Mouse (Mus musculus): Measurements from ENCODE around the gene Tgds. TPM values are rescaled to one million over a fixed set of nuclear protein-coding genes. Genes with fewer than 3 reads are reported as not detected.
A peak's percentile ranks its signal among the peaks of the same experiment; 100 is the strongest.

Gene Tgds
- 36.7 and 38.1 TPM in 2 replicates for polyA plus RNA-seq (2015; fragmentation: Nextera tagmentation; extraction: Ambion mirVana)

- Histone ChIP-seq H3K27ac (peak within 1 kb of the TSS; percentile 49; the same call in 1 of the 2 replicates), H3K4me1 (peaks cover 16% of the 10 kb centered on the region), H3K4me2 (peak within 1 kb of the TSS; percentile 86), H3K9me3 (replicated peaks) (no peaks in the 10 kb centered on the region; the same call in 1 of the 2 replicates), H3K9ac (peak within 1 kb of the TSS; percentile 70), H3K27me3 (no peaks in the 10 kb centered on the region), H3K36me3 (peaks cover 20% of the 10 kb centered on the region), H3K4me3 (replicated peaks) (peak within 1 kb of the TSS; percentile 78)
- WGBS, result under 1% methylated on average over 28 of the region's 28 CpGs
- ATAC-seq (replicated peaks; ENCODE audit: low FRiP score), result peak; percentile 83
Observed at GRCm38 (mm10) chr14:118132642-118132977, at the start of gene Tgds. Gene Tgds, minus strand, starts transcription at chr14:118132755.

GRCm38 (mm10) chr14:118180711-118181177 is 48.2 kb upstream of the Tgds start:
- Histone ChIP-seq H3K4me2 (peak overlapping the region; percentile 87), H3K27me3 (no peaks in the 10 kb centered on the region), H3K4me3 (replicated peaks) (peak overlapping the region; percentile 61), H3K36me3 (no peaks in the 10 kb centered on the region), H3K27ac (peak overlapping the region; percentile 72), H3K9me3 (replicated peaks) (no peaks in the 10 kb centered on the region), H3K9ac (peak overlapping the region; percentile 44; the same call in 1 of the 2 replicates), H3K4me1 (peaks cover 7% of the 10 kb centered on the region)
- ATAC-seq (replicated peaks; ENCODE audit: low FRiP score), result peak; percentile 86
- WGBS, result 2% methylated on average over 10 of the region's 10 CpGs

GRCm38 (mm10) chr14:118180117-118180557 is 47.6 kb upstream of the Tgds start:
- Histone ChIP-seq H3K27me3 (no peaks in the 10 kb centered on the region), H3K9ac (peak overlapping the region; percentile 44), H3K4me2 (peak overlapping the region; percentile 87), H3K27ac (peak overlapping the region; percentile 72), H3K36me3 (no peaks in the 10 kb centered on the region), H3K4me3 (replicated peaks) (peak overlapping the region; percentile 61), H3K9me3 (replicated peaks) (no peaks in the 10 kb centered on the region), H3K4me1 (peaks cover 7% of the 10 kb centered on the region)
- peak; percentile 90 for ATAC-seq (replicated peaks; ENCODE audit: low FRiP score)
- WGBS, result 1% methylated on average over 20 of the region's 20 CpGs

GRCm38 (mm10) chr14:118179701-118180100 is 47.1 kb upstream of the Tgds start:
- Histone ChIP-seq H3K9ac (peak overlapping the region; percentile 44; the same call in 1 of the 2 replicates), H3K4me3 (replicated peaks) (peak overlapping the region; percentile 61), H3K27me3 (no peaks in the 10 kb centered on the region), H3K36me3 (no peaks in the 10 kb centered on the region), H3K4me1 (peaks cover 7% of the 10 kb centered on the region), H3K9me3 (replicated peaks) (no peaks in the 10 kb centered on the region), H3K27ac (peak overlapping the region; percentile 72; the same call in 1 of the 2 replicates), H3K4me2 (peak overlapping the region; percentile 87)
- peak; percentile 9; the same call in 1 of the 2 replicates for ATAC-seq (replicated peaks; ENCODE audit: low FRiP score)
- 31% methylated on average over 7 of the region's 7 CpGs for WGBS

GRCm38 (mm10) chr14:118179251-118179650 is 46.7 kb upstream of the Tgds start:
- ATAC-seq (replicated peaks; ENCODE audit: low FRiP score), result no peak
- H3K4me2 ChIP-seq, result peak overlapping the region; percentile 87; the same call in 1 of the 2 replicates
- WGBS, result 15% methylated on average over 1 of the region's 1 CpGs

GRCm38 (mm10) chr14:118175694-118176085 is 43.1 kb upstream of the Tgds start:
- no peak overlapping the region for H3K4me3 ChIP-seq (replicated peaks)
- H3K36me3 ChIP-seq, result no peaks in the 10 kb centered on the region
- H3K9me3 ChIP-seq (replicated peaks), result no peaks in the 10 kb centered on the region
- H3K27me3 ChIP-seq, result no peaks in the 10 kb centered on the region
- 89% methylated on average over 12 of the region's 12 CpGs for WGBS
- H3K9ac ChIP-seq, result no peak overlapping the region
- no peak overlapping the region for H3K27ac ChIP-seq
- H3K4me1 ChIP-seq, result peaks cover 7% of the 10 kb centered on the region
- no peak overlapping the region for H3K4me2 ChIP-seq
- no peak for ATAC-seq (replicated peaks; ENCODE audit: low FRiP score)

More at GRCm38 (mm10) chr14:118179251-118179650, 46.7 kb upstream of the Tgds start:
- Histone ChIP-seq H3K36me3 (no peaks in the 10 kb centered on the region), H3K9ac (no peak overlapping the region), H3K4me3 (replicated peaks) (no peak overlapping the region), H3K27ac (no peak overlapping the region), H3K27me3 (no peaks in the 10 kb centered on the region), H3K9me3 (replicated peaks) (no peaks in the 10 kb centered on the region), H3K4me1 (peaks cover 7% of the 10 kb centered on the region)

- H3K4me3 ChIP-seq (replicated peaks), result no peak overlapping the region
- no peak overlapping the region for H3K4me2 ChIP-seq
- H3K9ac ChIP-seq, result no peak overlapping the region
- no peak overlapping the region for H3K27ac ChIP-seq
- peaks cover 5% of the 10 kb centered on the region for H3K4me1 ChIP-seq
- H3K36me3 ChIP-seq, result no peaks in the 10 kb centered on the region
- H3K27me3 ChIP-seq, result no peaks in the 10 kb centered on the region
- WGBS, result 92% methylated on average over 30 of the region's 30 CpGs
- ATAC-seq (replicated peaks; ENCODE audit: low FRiP score), result no peak
- H3K9me3 ChIP-seq (replicated peaks), result no peaks in the 10 kb centered on the region
Observed at GRCm38 (mm10) chr14:118175071-118175693, 42.6 kb upstream of the Tgds start.

- H3K9me3 ChIP-seq (replicated peaks), result no peaks in the 10 kb centered on the region
- H3K4me2 ChIP-seq, result no peak overlapping the region
- H3K4me3 ChIP-seq (replicated peaks), result no peak overlapping the region
- no peak overlapping the region for H3K27ac ChIP-seq
- H3K36me3 ChIP-seq, result peaks cover 8% of the 10 kb centered on the region
- ATAC-seq (replicated peaks; ENCODE audit: low FRiP score), result no peak
- H3K4me1 ChIP-seq, result no peaks in the 10 kb centered on the region
- H3K9ac ChIP-seq, result no peak overlapping the region
- WGBS, result 65% methylated on average over 11 of the region's 11 CpGs
- no peaks in the 10 kb centered on the region for H3K27me3 ChIP-seq
Observed at GRCm38 (mm10) chr14:118173590-118174203, 41.1 kb upstream of the Tgds start.

- H3K9me3 ChIP-seq (replicated peaks), result no peaks in the 10 kb centered on the region
- ATAC-seq (replicated peaks; ENCODE audit: low FRiP score), result no peak
- 96% methylated on average over 4 of the region's 4 CpGs for WGBS
- no peaks in the 10 kb centered on the region for H3K4me1 ChIP-seq
- no peak overlapping the region for H3K4me2 ChIP-seq
- H3K27ac ChIP-seq, result no peak overlapping the region
- H3K9ac ChIP-seq, result no peak overlapping the region
- no peaks in the 10 kb centered on the region for H3K27me3 ChIP-seq
- H3K36me3 ChIP-seq, result peaks cover 19% of the 10 kb centered on the region
- no peak overlapping the region for H3K4me3 ChIP-seq (replicated peaks)
Observed at GRCm38 (mm10) chr14:118168776-118169175, 36.2 kb upstream of the Tgds start.

- Histone ChIP-seq H3K9me3 (replicated peaks) (no peaks in the 10 kb centered on the region), H3K4me2 (no peak overlapping the region), H3K4me3 (replicated peaks) (no peak overlapping the region), H3K9ac (no peak overlapping the region), H3K27ac (no peak overlapping the region), H3K27me3 (no peaks in the 10 kb centered on the region), H3K4me1 (no peaks in the 10 kb centered on the region), H3K36me3 (peaks cover 62% of the 10 kb centered on the region)
- 86% methylated on average over 14 of the region's 14 CpGs for WGBS
- ATAC-seq (replicated peaks; ENCODE audit: low FRiP score), result no peak
Observed at GRCm38 (mm10) chr14:118162640-118163039, 30.1 kb upstream of the Tgds start.

- WGBS, result 83% methylated on average over 3 of the region's 3 CpGs
- Histone ChIP-seq H3K36me3 (peaks cover 65% of the 10 kb centered on the region), H3K4me1 (no peaks in the 10 kb centered on the region), H3K4me3 (replicated peaks) (no peak overlapping the region), H3K27ac (no peak overlapping the region), H3K4me2 (no peak overlapping the region), H3K9me3 (replicated peaks) (no peaks in the 10 kb centered on the region), H3K9ac (no peak overlapping the region), H3K27me3 (no peaks in the 10 kb centered on the region)
- ATAC-seq (replicated peaks; ENCODE audit: low FRiP score), result no peak
Observed at GRCm38 (mm10) chr14:118161751-118162150, 29.2 kb upstream of the Tgds start.

GRCm38 (mm10) chr14:118157146-118157545 is 24.6 kb upstream of the Tgds start:
- Histone ChIP-seq H3K4me3 (replicated peaks) (no peak overlapping the region), H3K9me3 (replicated peaks) (no peaks in the 10 kb centered on the region), H3K9ac (no peak overlapping the region), H3K27ac (no peak overlapping the region), H3K27me3 (no peaks in the 10 kb centered on the region), H3K4me2 (no peak overlapping the region), H3K4me1 (no peaks in the 10 kb centered on the region), H3K36me3 (peaks cover 85% of the 10 kb centered on the region)
- 32% methylated on average over 5 of the region's 5 CpGs for WGBS
- no peak for ATAC-seq (replicated peaks; ENCODE audit: low FRiP score)

Measured in kidney, embryonic 15.5 days (tissue).